Mouse (Mus musculus): ENCODE results near the gene Ap1s3. TPM values are rescaled to one million over a fixed set of nuclear protein-coding genes. Genes with fewer than 3 reads are reported as not detected.

The Ap1s3 gene
- total RNA-seq, 2 experiments from 2014 or later = 4.8 to 5.9 TPM

DNA sequence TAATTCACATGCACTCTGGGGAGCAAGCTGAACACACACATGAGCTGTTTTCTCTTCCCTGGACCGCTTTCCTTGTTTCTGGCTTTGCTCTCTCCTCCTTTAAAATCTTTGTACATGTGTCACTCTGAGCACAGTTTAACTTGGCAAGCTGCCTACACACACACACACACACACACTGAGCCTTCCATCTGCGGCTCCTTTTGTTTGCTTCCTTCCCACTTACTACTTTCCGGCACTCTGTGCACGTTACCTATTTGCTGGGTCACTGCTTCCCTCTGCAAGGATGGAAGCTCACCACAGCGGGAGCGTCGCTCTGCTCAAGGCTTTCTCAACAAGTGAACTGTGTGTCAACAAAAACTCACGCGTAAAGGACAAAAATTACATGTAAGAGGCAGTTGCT, 25.6 kb upstream of the Ap1s3 start:
- Histone ChIP-seq H3K4me3 (no peak overlapping the region), H3K27ac (no peak overlapping the region)
- TF ChIP-seq CTCF (IDR thresholded peaks at IDR 0.05) = no peak
- peak; percentile 21 to 30 for DNase-seq (ENCODE audit: extremely low spot score in 1 of 2, low spot score in 2 of 2)
- intact Hi-C loops (cut with DNase I) = no loop called here

DNA sequence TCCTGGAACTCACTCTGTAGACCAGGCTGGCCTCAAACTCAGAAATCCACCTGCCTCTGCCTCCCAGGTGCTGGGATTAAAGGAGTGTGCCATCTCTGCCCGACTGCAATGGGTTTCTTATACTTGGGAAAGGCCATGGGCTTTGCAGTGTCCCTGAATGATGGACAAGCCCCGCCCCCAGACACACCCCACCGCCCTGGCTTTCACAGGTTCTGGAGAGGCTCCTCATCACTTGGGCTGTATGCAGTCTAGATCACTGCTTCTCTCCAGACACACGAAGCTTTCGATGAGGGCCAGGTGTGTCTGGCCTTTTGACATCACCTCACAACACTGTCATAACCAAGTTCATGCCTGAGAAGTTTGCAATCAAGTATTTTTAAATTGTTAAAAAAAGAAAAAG, 25.2 kb upstream of the Ap1s3 start:
- no peak overlapping the region for H3K4me3 ChIP-seq
- intact Hi-C loops (cut with DNase I) = no loop called here
- TF ChIP-seq CTCF (IDR thresholded peaks at IDR 0.05) = no peak
- no peak for DNase-seq (ENCODE audit: extremely low spot score in 1 of 2, low spot score in 2 of 2)
- H3K27ac ChIP-seq = no peak overlapping the region

DNA sequence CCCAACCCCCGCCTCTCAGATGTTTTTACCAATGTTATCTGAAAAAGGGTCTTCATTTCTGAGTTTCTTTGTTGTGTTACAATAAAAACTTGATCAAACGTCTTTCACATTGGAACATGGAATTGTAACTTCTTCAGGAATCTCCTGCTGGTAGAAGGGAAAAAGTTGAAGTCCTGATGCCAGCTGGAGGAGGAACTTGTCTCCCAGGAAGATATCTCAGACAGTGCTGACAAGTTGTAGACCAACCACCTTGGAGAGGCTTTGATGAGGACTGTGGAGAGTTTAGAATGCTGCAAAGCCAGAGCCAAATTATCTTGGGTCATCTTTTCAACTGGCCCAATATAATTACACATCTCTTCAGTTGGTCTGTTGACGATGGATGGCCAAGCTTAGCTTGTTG, 20.7 kb upstream of the Ap1s3 start:
- no peak for DNase-seq (ENCODE audit: extremely low spot score in 1 of 2, low spot score in 2 of 2)
- intact Hi-C loops (cut with DNase I) = no loop called here
- TF ChIP-seq CTCF (IDR thresholded peaks at IDR 0.05) = no peak
- Histone ChIP-seq H3K4me3 (no peak overlapping the region), H3K27ac (no peak overlapping the region)

DNA sequence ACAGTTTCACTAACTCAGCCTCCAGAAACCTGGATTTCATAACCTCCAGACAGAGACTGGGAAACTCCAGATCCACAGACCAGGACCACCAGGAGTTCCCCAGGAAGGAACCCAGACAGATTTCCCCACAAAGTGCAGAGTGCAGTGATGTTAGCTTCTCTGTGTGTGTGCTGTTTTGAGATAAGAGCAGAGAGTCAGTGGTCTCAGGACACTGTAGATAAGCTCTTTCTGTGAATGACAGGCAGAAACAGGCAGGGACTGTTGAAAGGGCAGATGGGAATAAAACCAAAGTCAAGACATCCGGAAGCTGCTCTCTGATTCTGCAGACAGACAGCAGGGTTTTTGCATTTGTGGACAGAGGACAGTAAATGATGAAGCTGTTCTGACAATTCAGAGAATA, 15.5 kb upstream of the Ap1s3 start:
- intact Hi-C loops (cut with DNase I) = no loop called here
- Histone ChIP-seq H3K4me3 (no peak overlapping the region), H3K27ac (no peak overlapping the region)
- no peak for DNase-seq (ENCODE audit: extremely low spot score in 1 of 2, low spot score in 2 of 2)
- no peak for TF ChIP-seq CTCF (IDR thresholded peaks at IDR 0.05)

DNA sequence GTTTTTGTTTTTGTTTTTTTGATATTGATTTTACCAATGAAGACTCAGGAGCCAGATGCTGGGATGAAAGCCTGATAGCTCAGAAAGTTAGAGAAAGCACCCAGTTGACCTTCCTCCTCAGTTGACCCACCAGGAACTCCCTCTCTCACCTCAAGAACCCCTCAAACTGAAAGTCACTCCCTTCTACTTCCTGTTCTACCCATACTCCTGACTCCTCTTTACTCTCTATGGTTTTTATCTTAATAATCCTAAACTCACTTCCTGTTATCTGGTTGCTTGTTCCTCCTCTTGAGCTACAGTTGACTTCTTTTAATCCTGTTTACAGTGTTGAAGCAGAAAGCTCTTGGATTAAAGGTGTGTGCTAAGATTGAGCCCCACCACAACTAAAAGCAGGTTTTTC, 12.3 kb upstream of the Ap1s3 start:
- Histone ChIP-seq H3K27ac (no peak overlapping the region), H3K4me3 (no peak overlapping the region)
- no peak for TF ChIP-seq CTCF (IDR thresholded peaks at IDR 0.05)
- DNase-seq (ENCODE audit: extremely low spot score in 1 of 2, low spot score in 2 of 2) = no peak
- intact Hi-C loops (cut with DNase I) = loop anchor here (5.0 kb wide), 1 partner anchor 1157 kb away; no protein-coding TSS in a partner anchor

DNA sequence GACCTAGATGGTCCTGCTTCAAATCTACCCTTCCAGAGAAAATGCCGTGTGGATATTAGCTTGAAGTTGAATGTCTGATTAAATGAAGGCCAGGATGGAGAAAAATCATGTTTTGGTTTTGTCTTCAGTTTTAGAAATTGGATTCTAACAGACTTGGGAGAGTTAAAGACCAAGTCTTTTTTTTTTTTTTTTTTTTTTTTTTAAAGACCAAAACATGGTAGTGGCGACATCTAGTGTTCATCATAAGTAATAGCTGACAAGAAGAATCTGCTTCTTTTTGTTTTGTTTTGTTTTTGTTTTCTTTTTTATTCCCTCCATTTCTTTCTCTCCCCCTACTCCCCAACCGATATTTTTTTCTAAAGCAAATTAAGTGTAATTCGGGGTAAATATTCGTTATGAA, 11.2 kb upstream of the Ap1s3 start:
- DNase-seq (ENCODE audit: extremely low spot score in 1 of 2, low spot score in 2 of 2) = no peak
- intact Hi-C loops (cut with DNase I) = loop anchor here (1.0 to 5.0 kb wide), 2 partner anchors 959 to 1156 kb away; no protein-coding TSS in a partner anchor
- no peak overlapping the region for H3K27ac ChIP-seq

DNA sequence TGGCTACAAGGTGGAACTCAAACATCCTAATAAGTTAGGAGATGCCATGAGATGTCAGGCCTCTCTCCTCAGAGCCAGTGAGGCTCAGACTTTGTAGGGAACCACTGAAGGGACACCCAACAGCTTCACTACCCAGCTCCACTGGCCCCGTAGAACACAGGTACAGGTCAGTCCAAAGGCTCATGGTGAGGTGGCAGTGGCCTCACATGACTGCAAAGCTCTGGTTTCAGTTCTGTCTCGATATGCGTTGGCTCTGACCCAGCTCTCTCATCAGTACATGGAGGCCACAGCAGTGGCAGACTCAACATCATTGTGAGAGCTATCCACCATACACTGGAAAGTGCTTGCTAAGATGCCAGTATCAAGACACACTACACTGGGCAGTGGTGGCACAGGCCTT, 9.0 kb upstream of the Ap1s3 start:
- no peak for TF ChIP-seq CTCF (IDR thresholded peaks at IDR 0.05)
- DNase-seq (ENCODE audit: extremely low spot score in 1 of 2, low spot score in 2 of 2) = no peak
- intact Hi-C loops (cut with DNase I) = loop anchor here (5.0 kb wide), 1 partner anchor 1153 kb away; no protein-coding TSS in a partner anchor
- Histone ChIP-seq H3K4me3 (no peak overlapping the region), H3K27ac (no peak overlapping the region)

More for the DNA sequence above, 11.2 kb upstream of the Ap1s3 start:
- H3K4me3 ChIP-seq = no peak overlapping the region
- peak; percentile 68 for TF ChIP-seq CTCF (IDR thresholded peaks at IDR 0.05)

DNA sequence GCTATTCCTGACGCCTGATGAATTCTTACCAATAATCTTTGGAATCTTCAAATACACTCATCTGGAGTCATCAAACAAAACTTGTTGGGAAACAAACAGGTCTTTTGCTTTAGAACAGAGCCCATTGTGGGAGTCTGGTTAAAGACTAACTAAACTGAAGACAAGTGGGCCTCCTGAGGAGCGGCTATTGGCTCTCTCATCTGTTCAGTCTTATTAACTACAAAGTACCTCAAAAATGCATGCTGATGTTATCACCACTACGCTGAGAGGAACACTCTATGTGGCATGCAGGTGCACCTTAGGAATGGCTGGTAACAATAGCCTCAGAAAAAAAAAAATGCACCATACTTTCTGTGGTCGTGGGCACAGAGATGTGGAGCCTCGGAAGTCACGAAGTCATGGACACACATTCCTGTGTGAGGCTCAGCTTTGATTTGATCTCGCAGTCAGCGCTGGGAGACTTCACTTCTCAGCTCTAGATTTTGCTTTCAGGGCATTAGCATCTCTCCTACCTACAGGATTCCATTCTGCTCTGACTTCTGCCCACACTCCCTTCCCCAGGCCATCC, 6.4 kb upstream of the Ap1s3 start:
- Histone ChIP-seq H3K4me3 (no peak overlapping the region), H3K27ac (no peak overlapping the region)
- no peak for TF ChIP-seq CTCF (IDR thresholded peaks at IDR 0.05)
- DNase-seq (ENCODE audit: extremely low spot score in 1 of 2, low spot score in 2 of 2) = no peak
- intact Hi-C loops (cut with DNase I) = no loop called here

DNA sequence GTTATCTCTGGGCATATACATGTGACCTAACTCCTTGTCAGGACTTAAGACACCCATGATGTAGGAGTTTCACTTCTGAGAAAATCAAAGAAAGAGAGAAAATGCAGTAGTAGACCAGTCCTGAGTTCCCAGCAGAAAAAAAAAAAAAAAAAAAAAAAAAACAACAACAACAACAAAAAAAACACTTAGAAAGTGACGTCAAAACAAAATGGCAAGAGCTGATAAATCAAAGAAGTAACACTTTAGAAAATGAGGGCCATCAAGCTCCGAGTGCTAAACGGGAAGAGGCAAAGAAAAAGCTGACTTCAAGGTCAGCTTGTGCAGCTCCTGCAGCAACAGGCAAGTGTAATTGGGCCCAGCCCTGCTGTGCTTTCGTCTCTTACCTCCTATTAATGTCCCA, 3.9 kb upstream of the Ap1s3 start:
- H3K27ac ChIP-seq = no peak overlapping the region
- intact Hi-C loops (cut with DNase I) = no loop called here
- no peak overlapping the region for H3K4me3 ChIP-seq
- no peak for TF ChIP-seq CTCF (IDR thresholded peaks at IDR 0.05)
- DNase-seq (ENCODE audit: extremely low spot score in 1 of 2, low spot score in 2 of 2) = no peak

DNA sequence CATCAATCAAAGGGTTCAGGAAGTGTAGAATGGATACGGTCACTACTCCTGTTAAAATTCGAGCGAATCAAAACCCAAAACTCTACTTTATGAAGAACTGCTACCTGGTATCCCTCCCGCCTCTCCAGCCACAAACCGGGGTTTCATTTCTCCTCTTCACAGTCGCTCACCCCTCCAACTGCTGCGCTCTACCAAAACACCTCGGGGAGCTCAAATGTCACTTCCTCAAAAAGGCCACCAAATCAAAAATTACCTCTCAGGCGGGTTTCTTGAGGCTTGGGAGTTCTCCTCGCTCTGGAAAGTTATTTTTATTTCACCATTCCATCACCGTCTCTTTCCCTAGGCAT, 603 bp downstream of the Ap1s3 start:
- DNase-seq (ENCODE audit: extremely low spot score in 1 of 2, low spot score in 2 of 2) = no peak
- Histone ChIP-seq H3K27ac (no peak overlapping the region), H3K4me3 (peak overlapping the region; percentile 59)
- TF ChIP-seq CTCF (IDR thresholded peaks at IDR 0.05) = no peak
- intact Hi-C loops (cut with DNase I) = no loop called here

DNA sequence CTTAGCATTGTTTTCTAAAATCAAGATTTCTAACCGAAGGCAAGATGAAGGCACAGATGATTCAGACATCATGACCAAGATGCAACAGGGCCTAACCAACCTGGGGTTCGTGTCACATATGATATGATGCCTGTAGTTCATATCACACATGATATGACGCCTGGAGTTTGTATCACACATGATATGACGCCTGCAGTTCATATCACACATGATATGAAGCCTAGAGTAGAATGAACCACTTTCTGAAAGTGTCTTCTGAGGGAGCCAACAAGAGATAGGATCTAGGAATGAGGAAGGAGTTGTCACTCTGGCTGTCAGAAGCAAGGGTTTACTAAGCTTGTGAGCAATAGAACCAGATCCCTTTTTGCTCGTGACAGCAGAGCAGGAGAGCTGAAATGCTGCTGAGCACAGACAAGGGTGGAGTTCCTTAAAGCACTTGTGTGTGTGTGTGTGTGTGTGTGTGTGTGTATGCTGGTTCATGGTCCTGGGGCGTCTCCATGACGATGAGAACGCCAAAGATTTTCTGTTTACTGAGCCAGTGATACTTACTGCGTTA, 2.3 kb downstream of the Ap1s3 start:
- intact Hi-C loops (cut with DNase I) = no loop called here
- no peak for DNase-seq (ENCODE audit: extremely low spot score in 1 of 2, low spot score in 2 of 2)
- Histone ChIP-seq H3K27ac (no peak overlapping the region), H3K4me3 (no peak overlapping the region)
- no peak for TF ChIP-seq CTCF (IDR thresholded peaks at IDR 0.05)

DNA sequence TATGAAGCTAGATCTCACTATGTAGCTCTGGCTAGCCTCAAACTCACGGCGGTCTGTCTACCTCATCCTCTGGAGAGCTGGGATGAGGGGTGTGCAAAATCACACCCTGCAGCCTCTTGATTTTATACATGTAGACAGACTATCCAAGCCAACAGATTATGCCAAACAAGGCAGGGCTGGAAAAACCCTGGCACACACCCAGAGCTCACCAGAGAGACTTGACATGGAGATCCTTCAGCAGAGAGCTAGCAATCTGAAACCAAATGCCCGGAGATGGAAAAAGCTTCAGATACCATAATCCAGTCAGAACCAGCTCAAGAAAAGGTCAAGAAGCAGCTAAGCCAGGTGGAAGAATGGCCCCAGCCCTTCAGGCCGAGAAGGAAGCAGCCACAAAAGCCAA, 6.9 kb downstream of the Ap1s3 start:
- no peak for DNase-seq (ENCODE audit: extremely low spot score in 1 of 2, low spot score in 2 of 2)
- intact Hi-C loops (cut with DNase I) = no loop called here
- Histone ChIP-seq H3K4me3 (no peak overlapping the region), H3K27ac (no peak overlapping the region)
- no peak for TF ChIP-seq CTCF (IDR thresholded peaks at IDR 0.05)

DNA sequence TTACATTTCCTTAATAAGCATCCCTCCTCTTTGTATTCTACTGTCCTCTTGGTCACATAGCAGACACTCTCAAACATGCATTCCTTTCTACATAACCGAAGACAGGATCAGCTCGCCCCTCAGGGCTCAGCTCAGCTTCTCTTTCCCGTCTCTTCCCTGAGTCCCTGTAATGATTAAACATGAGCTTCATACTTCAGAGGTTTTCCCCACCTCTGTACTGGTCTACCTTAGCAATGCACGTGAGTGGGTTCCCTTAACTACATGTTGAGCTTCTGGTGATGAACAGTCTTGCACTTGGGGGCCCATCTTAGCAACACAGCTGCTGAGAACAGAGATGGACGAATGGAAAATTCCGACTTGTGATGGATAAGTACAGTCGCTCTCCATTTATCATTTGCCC, 12.2 kb downstream of the Ap1s3 start:
- intact Hi-C loops (cut with DNase I) = no loop called here
- no peak overlapping the region for H3K27ac ChIP-seq
- TF ChIP-seq CTCF (IDR thresholded peaks at IDR 0.05) = no peak
- H3K4me3 ChIP-seq = no peak overlapping the region
- DNase-seq (ENCODE audit: extremely low spot score in 1 of 2, low spot score in 2 of 2) = no peak

Data from left cerebral cortex, adult 2 months (tissue).